Mouse (Mus musculus) lung, embryonic 15.5 days (tissue): Measurements from ENCODE around the gene Rtf1. TPM values are rescaled to one million over a fixed set of nuclear protein-coding genes. Genes with fewer than 3 reads are reported as not detected.
A peak's percentile ranks its signal among the peaks of the same experiment; 100 is the strongest.

Source experiments
- ATAC-seq: fragments of 200-750 bp; cut with Nextera tagmentation; 2 replicates; pipeline ENCODE4 v1.8.0; 2017; ENCODE audit warnings: moderate number of reproducible peaks, borderline replicate concordance; ENCODE audit not compliant: low FRiP score, low TSS enrichment; ENCODE audit errors: extremely low read depth
- H3K27ac ChIP-seq: fragments of 300-500 bp; sonication (generic); 2 replicates; pipeline ENCODE4 v1.5.1; 2015; ENCODE audit warnings: moderate library complexity, mild to moderate bottlenecking, inconsistent platforms
- H3K27me3 ChIP-seq: fragments of 300-500 bp; sonication (generic); 2 replicates; pipeline ENCODE4 v1.6.1; 2015; ENCODE audit warnings: inconsistent platforms
- H3K36me3 ChIP-seq: fragments of 300-500 bp; sonication (generic); 2 replicates; pipeline ENCODE4 v1.6.1; 2015; ENCODE audit warnings: inconsistent platforms
- H3K4me1 ChIP-seq: fragments of 300-500 bp; sonication (generic); 2 replicates; pipeline ENCODE4 v1.6.1; 2015; ENCODE audit warnings: inconsistent platforms
- H3K4me2 ChIP-seq: fragments of 300-500 bp; sonication (generic); 2 replicates; pipeline ENCODE4 v1.6.1; 2015; ENCODE audit warnings: inconsistent platforms, mild to moderate bottlenecking, moderate library complexity
- H3K4me3 ChIP-seq: fragments of 300-500 bp; sonication (generic); 2 replicates; pipeline ENCODE4 v1.5.1; 2015; ENCODE audit warnings: mild to moderate bottlenecking, inconsistent platforms
- H3K9ac ChIP-seq: fragments of 300-500 bp; sonication (generic); 2 replicates; pipeline ENCODE4 v1.6.1; 2015; ENCODE audit warnings: inconsistent platforms
- H3K9me3 ChIP-seq: fragments of 300-500 bp; sonication (generic); 2 replicates; pipeline ENCODE4 v1.6.1; 2016; ENCODE audit warnings: inconsistent platforms
- WGBS: fragments of 180-500 bp; shearing (Covaris S2); methylation state at CpG from one replicate; pipeline ENCODE4 v1.1.7; 2015; 5-methylcytosine and 5-hydroxymethylcytosine counted together
- polyA plus RNA-seq: library from polyadenylated mRNA; unstranded; fragments of >200 nt; fragmentation: Nextera tagmentation; extraction: Ambion mirVana; gene quantifications from 2 replicates; pipeline ENCODE4 v1.2.1, GENCODE M21; 2015

Gene Rtf1
- polyA plus RNA-seq, 1 experiment from 2014 or later, result 33.9 TPM

- Histone ChIP-seq H3K36me3 (peaks cover 9% of the 10 kb centered on the region), H3K4me1 (peaks cover 17% of the 10 kb centered on the region), H3K27ac (no peak overlapping the region), H3K9ac (no peak overlapping the region), H3K27me3 (peaks cover 72% of the 10 kb centered on the region), H3K4me2 (peak overlapping the region; percentile 94), H3K4me3 (peak overlapping the region; percentile 56), H3K9me3 (no peaks in the 10 kb centered on the region)
- peak; percentile 11; the same call in 1 of the 2 replicates for ATAC-seq
- WGBS, result 6% methylated on average over 44 of the region's 44 CpGs
Measured at GRCm38 (mm10) chr2:119758844-119759835, 84.3 kb downstream of the Rtf1 start.

- H3K4me2 ChIP-seq, result peak within 1 kb of the TSS; percentile 94
- WGBS, result 9% methylated on average over 9 of the region's 9 CpGs
- H3K27ac ChIP-seq, result no peak within 1 kb of the TSS
- peak within 1 kb of the TSS; percentile 56; the same call in 1 of the 2 replicates for H3K4me3 ChIP-seq
- peaks cover 18% of the 10 kb centered on the region for H3K36me3 ChIP-seq
- H3K27me3 ChIP-seq, result peaks cover 66% of the 10 kb centered on the region
- no peak within 1 kb of the TSS for H3K9ac ChIP-seq
- H3K4me1 ChIP-seq, result peaks cover 17% of the 10 kb centered on the region
- no peaks in the 10 kb centered on the region for H3K9me3 ChIP-seq
- no peak for ATAC-seq
Measured at GRCm38 (mm10) chr2:119760251-119760650, 85.4 kb downstream of the Rtf1 start, which contains the start of gene Ltk. Gene Ltk (minus strand): TSS chr2:119760431.

- Histone ChIP-seq H3K27me3 (peaks cover 48% of the 10 kb centered on the region), H3K4me3 (no peak overlapping the region), H3K4me1 (peaks cover 16% of the 10 kb centered on the region), H3K9me3 (no peaks in the 10 kb centered on the region), H3K9ac (no peak overlapping the region), H3K36me3 (peaks cover 26% of the 10 kb centered on the region), H3K4me2 (no peak overlapping the region), H3K27ac (no peak overlapping the region)
- WGBS, result 69% methylated on average over 1 of the region's 1 CpGs
- no peak for ATAC-seq
Measured at GRCm38 (mm10) chr2:119762276-119762675, 87.4 kb downstream of the Rtf1 start.

- H3K4me1 ChIP-seq, result peaks cover 3% of the 10 kb centered on the region
- no peak overlapping the region for H3K4me2 ChIP-seq
- ATAC-seq, result no peak
- H3K4me3 ChIP-seq, result no peak overlapping the region
- peaks cover 36% of the 10 kb centered on the region for H3K36me3 ChIP-seq
- no peak overlapping the region for H3K9ac ChIP-seq
- H3K27me3 ChIP-seq, result peaks cover 31% of the 10 kb centered on the region
- WGBS, result 69% methylated on average over 4 of the region's 4 CpGs
- H3K9me3 ChIP-seq, result no peaks in the 10 kb centered on the region
- H3K27ac ChIP-seq, result no peak overlapping the region
Measured at GRCm38 (mm10) chr2:119763924-119764323, 89.1 kb downstream of the Rtf1 start.

GRCm38 (mm10) chr2:119767246-119767645, 92.4 kb downstream of the Rtf1 start:
- Histone ChIP-seq H3K4me3 (no peak overlapping the region), H3K4me1 (no peaks in the 10 kb centered on the region), H3K9ac (no peak overlapping the region), H3K27ac (no peak overlapping the region), H3K27me3 (no peaks in the 10 kb centered on the region), H3K4me2 (no peak overlapping the region), H3K36me3 (peaks cover 62% of the 10 kb centered on the region), H3K9me3 (no peaks in the 10 kb centered on the region)
- 89% methylated on average over 6 of the region's 6 CpGs for WGBS
- peak; percentile 47; the same call in 1 of the 2 replicates for ATAC-seq

Other genes starting within 250 kb of the Rtf1 start
- 3.7 and 4.3 TPM in 2 replicates for gene Ino80, start 197.4 kb upstream of the Rtf1 start, polyA plus RNA-seq
- gene Exd1, start 127.4 kb upstream of the Rtf1 start, polyA plus RNA-seq, result 0.21 and 0.60 TPM in 2 replicates
- 61.1 and 62.2 TPM in 2 replicates for gene Chp1, start 127.4 kb upstream of the Rtf1 start, polyA plus RNA-seq
- 81.9 and 85.9 TPM in 2 replicates for gene Nusap1, start 56.8 kb upstream of the Rtf1 start, polyA plus RNA-seq
- 27.9 and 29.5 TPM in 2 replicates for gene Oip5, start 56.6 kb upstream of the Rtf1 start, polyA plus RNA-seq
- gene Ndufaf1, start 12.2 kb upstream of the Rtf1 start, polyA plus RNA-seq, result 39.0 and 39.5 TPM in 2 replicates
- 1.6 and 2.4 TPM in 2 replicates for gene Itpka, start 67.3 kb downstream of the Rtf1 start, polyA plus RNA-seq
- 1.3 and 1.4 TPM in 2 replicates for gene Ltk, start 85.4 kb downstream of the Rtf1 start, polyA plus RNA-seq
- gene Rpap1, start 112.5 kb downstream of the Rtf1 start, polyA plus RNA-seq, result 30.4 and 31.7 TPM in 2 replicates
- 21.4 and 21.6 TPM in 2 replicates for gene Tyro3, start 122.7 kb downstream of the Rtf1 start, polyA plus RNA-seq
- gene Mga, start 222.2 kb downstream of the Rtf1 start, polyA plus RNA-seq, result 22.8 and 27.5 TPM in 2 replicates